ENCODE assay signal across 7 mouse cellular contexts in genomic region chr13:67108194-67108820, GRCm38 (mm10). TPM values are rescaled to one million over a fixed set of nuclear protein-coding genes. Genes with fewer than 3 reads are reported as not detected.
A peak's percentile ranks its signal among the peaks of the same experiment; 100 is the strongest.
DNase-seq lines count a peak whose midpoint lies in the region; ATAC-seq and TF ChIP-seq lines count a peak whose summit lies in the region.

TSS of gene Gm28557 (minus strand) at chr13:67108604.

- peak within 1 kb of the TSS; percentile 75 for H3K4me3 ChIP-seq in embryonic facial prominence, embryonic 10.5 days
- H3K4me3 ChIP-seq in intestine, postnatal 0 days (ENCODE audit: low read depth, low read length) = peak within 1 kb of the TSS; percentile 60
- H3K4me3 ChIP-seq in midbrain, embryonic 12.5 days = peak within 1 kb of the TSS; percentile 64
- H3K4me3 ChIP-seq in small intestine, adult 2 months (ENCODE audit: low read depth, low read length) = peak within 1 kb of the TSS; percentile 68

- H3K4me2 ChIP-seq in intestine, postnatal 0 days (replicated peaks; ENCODE audit: low read depth) = peak within 1 kb of the TSS; percentile 69
- H3K4me2 ChIP-seq in midbrain, embryonic 12.5 days (replicated peaks) = peak within 1 kb of the TSS; percentile 68

- peaks cover 6% of the 10 kb centered on the region for H3K4me1 ChIP-seq in embryonic facial prominence, embryonic 10.5 days
- H3K4me1 ChIP-seq in intestine, postnatal 0 days (replicated peaks; ENCODE audit: control insufficient read depth, insufficient read depth, low read length) = peaks cover 4% of the 10 kb centered on the region; the same call in 1 of the 2 replicates
- H3K4me1 ChIP-seq in midbrain, embryonic 12.5 days = 0 out of 2 replicates have a peak, but pooled peaks cover 5% of the 10 kb centered on the region
- H3K4me1 ChIP-seq in small intestine, adult 2 months (ENCODE audit: control insufficient read depth, insufficient read depth, insufficient read length, low read length) = peaks cover 6% of the 10 kb centered on the region; the same call in 1 of the 2 replicates

- H3K27me3 ChIP-seq in embryonic facial prominence, embryonic 10.5 days (replicated peaks; ENCODE audit: low read depth, poor library complexity, severe bottlenecking) = no peaks in the 10 kb centered on the region
- no peaks in the 10 kb centered on the region for H3K27me3 ChIP-seq in intestine, postnatal 0 days (replicated peaks; ENCODE audit: control insufficient read depth, insufficient read depth, low read length)
- no peaks in the 10 kb centered on the region for H3K27me3 ChIP-seq in midbrain, embryonic 12.5 days
- H3K27me3 ChIP-seq in small intestine, adult 2 months (ENCODE audit: control insufficient read depth, insufficient read depth, low read length) = no peaks in the 10 kb centered on the region

- H3K27ac ChIP-seq in embryonic facial prominence, embryonic 10.5 days (replicated peaks) = peak within 1 kb of the TSS; percentile 87
- H3K27ac ChIP-seq in intestine, postnatal 0 days (ENCODE audit: low read depth, low read length) = peak within 1 kb of the TSS; percentile 81
- H3K27ac ChIP-seq in midbrain, embryonic 12.5 days (replicated peaks) = 0 out of 2 replicates have a peak within 1 kb of the TSS, but pooled peaks have one; percentile 25
- H3K27ac ChIP-seq in small intestine, adult 2 months (ENCODE audit: insufficient read depth, low read depth, low read length) = peak within 1 kb of the TSS; percentile 67

- under 1% methylated on average over 17 of the region's 17 CpGs for WGBS in embryonic facial prominence, embryonic 10.5 days
- 0% methylated on average over 17 of the region's 17 CpGs for WGBS in intestine, postnatal 0 days
- 0% methylated on average over 17 of the region's 17 CpGs for whole genome bisulfite sequencing in midbrain, embryonic 12.5 days
- WGBS in small intestine, adult 2 months = 1% methylated on average over 17 of the region's 17 CpGs

- peaks cover 11% of the 10 kb centered on the region for H3K36me3 ChIP-seq in embryonic facial prominence, embryonic 10.5 days (replicated peaks)
- no peaks in the 10 kb centered on the region for H3K36me3 ChIP-seq in intestine, postnatal 0 days (ENCODE audit: control insufficient read depth, insufficient read depth)
- peaks cover 9% of the 10 kb centered on the region; the same call in 1 of the 2 replicates for H3K36me3 ChIP-seq in midbrain, embryonic 12.5 days
- no peaks in the 10 kb centered on the region for H3K36me3 ChIP-seq in small intestine, adult 2 months (ENCODE audit: control insufficient read depth, insufficient read depth, low read length)

- H3K9ac ChIP-seq in intestine, postnatal 0 days (ENCODE audit: low read depth, low read length) = peak within 1 kb of the TSS; percentile 53
- peak within 1 kb of the TSS; percentile 65 for H3K9ac ChIP-seq in midbrain, embryonic 12.5 days (replicated peaks)

- intact Hi-C loops in left cerebral cortex, postnatal 4 days (cut with DNase I) = no loop called here

- TF ChIP-seq CTCF in intestine, postnatal 0 days (IDR thresholded peaks at IDR 0.05; ENCODE audit: low read depth) = peak; percentile 94
- no peak for TF ChIP-seq CTCF in small intestine, adult 2 months (IDR thresholded peaks at IDR 0.05; ENCODE audit: extremely low read depth, insufficient read length, insufficient replicate concordance, low read depth, low read length)

- TF ChIP-seq POLR2A in small intestine, adult 2 months (IDR thresholded peaks at IDR 0.05; ENCODE audit: low read depth, low read length) = peak; percentile 59; the same call in 1 of the 2 replicates

- peak; percentile 99 for ATAC-seq in intestine, postnatal 0 days
- ATAC-seq in midbrain, embryonic 12.5 days (ENCODE audit: low FRiP score, low read depth) = peak; percentile 97

- H3K9me3 ChIP-seq in embryonic facial prominence, embryonic 10.5 days = peaks cover 15% of the 10 kb centered on the region; the same call in 1 of the 2 replicates
- H3K9me3 ChIP-seq in intestine, postnatal 0 days (ENCODE audit: control insufficient read depth) = no peaks in the 10 kb centered on the region
- no peaks in the 10 kb centered on the region for H3K9me3 ChIP-seq in midbrain, embryonic 12.5 days

- DNase-seq in adrenal gland, postnatal 14 days = peak; percentile 92
- peak; percentile 85 for DNase-seq in embryonic facial prominence, embryonic 10.5 days (ENCODE audit: low spot score)
- peak; percentile 99 for DNase-seq in gonadal fat pad, adult 2 months (ENCODE audit: low read depth)
- DNase-seq in left cerebral cortex, postnatal 4 days = peak; percentile 86

RNA-seq across cellular contexts. Expression of gene Gm28557, which starts in this region (rescaled TPM):
- 3.4 and 4.2 TPM in 2 replicates for total RNA-seq in adrenal gland, postnatal 14 days (2021)
- polyA plus RNA-seq in embryonic facial prominence, embryonic 10.5 days (2016; fragmentation: Nextera tagmentation; extraction: Ambion mirVana) = 2.7 and 3.2 TPM in 2 replicates
- 2.9 and 3.9 TPM in 2 replicates for polyA plus RNA-seq in gonadal fat pad, adult 2 months (2012; rRNA removed)
- 1.2 and 1.3 TPM in 2 replicates for polyA plus RNA-seq in intestine, postnatal 0 days (2015; fragmentation: Nextera tagmentation; extraction: Ambion mirVana)
- 1 to 10 TPM; 1.2 to 2.4 TPM for total RNA-seq in left cerebral cortex, postnatal 4 days (2021)
- polyA plus RNA-seq in midbrain, embryonic 12.5 days (2016; fragmentation: Nextera tagmentation; extraction: Ambion mirVana) = 2.3 and 3.1 TPM in 2 replicates
- 1.1 and 1.5 TPM in 2 replicates for polyA plus RNA-seq in small intestine, adult 2 months (2012; rRNA removed)

Comparison
In these comparisons a context has a peak if more than half of its experiments do, and no peak if none do; other contexts are left out.
1. Peak in every context shown above with its lines: DNase-seq, ATAC-seq, H3K4me3 ChIP-seq and H3K27ac ChIP-seq.
2. H3K27ac ChIP-seq: peak in every context shown above with its lines; median percentile 87 in embryonic facial prominence, embryonic 10.5 days; 81 in intestine, postnatal 0 days; 67 in small intestine, adult 2 months; 25 in midbrain, embryonic 12.5 days.